Mouse (Mus musculus): ENCODE results near the gene Dpp9. TPM values are rescaled to one million over a fixed set of nuclear protein-coding genes. Genes with fewer than 3 reads are reported as not detected.
A peak's percentile ranks its signal among the peaks of the same experiment; 100 is the strongest.

Dpp9 gene
- polyA plus RNA-seq, 1 experiment from 2014 or later = 41.0 TPM

DNA sequence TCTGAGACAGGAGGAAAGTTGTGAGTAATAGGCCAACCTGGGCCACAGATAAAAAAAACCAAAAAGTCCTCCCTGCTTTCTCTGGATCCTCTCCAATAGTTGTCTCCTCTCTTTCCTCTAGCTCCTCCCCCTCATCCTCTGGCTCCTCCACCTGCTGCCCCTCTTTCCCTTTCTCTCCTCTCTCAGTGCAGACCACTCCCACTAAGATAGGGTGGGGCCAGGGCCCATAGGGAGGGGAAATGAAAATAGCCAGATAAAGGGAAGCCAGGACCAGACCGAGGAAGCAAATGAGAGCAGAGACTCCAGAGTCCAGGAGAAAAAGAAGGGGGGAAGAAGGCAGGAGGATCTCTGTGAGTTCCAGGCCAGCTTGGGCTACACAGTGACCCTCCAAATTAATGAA, 6.2 kb upstream of the Dpp9 start:
- H3K27me3 ChIP-seq = no peaks in the 10 kb centered on the region; the same call in 1 of the 2 replicates
- H3K36me3 ChIP-seq = no peaks in the 10 kb centered on the region
- 52% methylated on average over 1 of the region's 1 CpGs for WGBS
- H3K4me3 ChIP-seq = no peak overlapping the region
- no peak for ATAC-seq (ENCODE audit: low FRiP score, low read depth)
- H3K4me2 ChIP-seq (replicated peaks) = no peak overlapping the region
- H3K27ac ChIP-seq (replicated peaks) = no peak overlapping the region
- H3K9ac ChIP-seq (replicated peaks) = no peak overlapping the region
- no peaks in the 10 kb centered on the region for H3K9me3 ChIP-seq
- H3K4me1 ChIP-seq = no peaks in the 10 kb centered on the region

DNA sequence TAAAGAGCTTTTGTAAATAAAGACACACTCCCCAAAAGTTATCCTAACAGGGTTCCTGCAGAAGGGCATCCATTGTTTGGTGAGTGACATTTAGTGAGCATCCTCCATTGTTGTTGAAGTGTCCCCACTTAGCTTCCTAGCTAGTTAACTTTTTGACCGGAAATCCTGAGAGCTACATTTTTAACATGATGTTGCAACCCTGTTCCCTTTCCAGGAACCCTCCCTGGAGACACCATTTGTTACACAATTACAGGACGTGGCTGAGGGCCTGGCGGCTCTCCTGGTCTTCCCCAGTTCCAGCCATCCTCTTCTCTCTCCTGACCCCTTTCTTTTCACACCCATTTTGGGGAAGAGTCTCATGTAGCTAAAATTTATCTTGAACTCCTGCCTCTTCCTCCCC, 1.1 kb upstream of the Dpp9 start:
- H3K4me2 ChIP-seq (replicated peaks) = no peak overlapping the region

DNA sequence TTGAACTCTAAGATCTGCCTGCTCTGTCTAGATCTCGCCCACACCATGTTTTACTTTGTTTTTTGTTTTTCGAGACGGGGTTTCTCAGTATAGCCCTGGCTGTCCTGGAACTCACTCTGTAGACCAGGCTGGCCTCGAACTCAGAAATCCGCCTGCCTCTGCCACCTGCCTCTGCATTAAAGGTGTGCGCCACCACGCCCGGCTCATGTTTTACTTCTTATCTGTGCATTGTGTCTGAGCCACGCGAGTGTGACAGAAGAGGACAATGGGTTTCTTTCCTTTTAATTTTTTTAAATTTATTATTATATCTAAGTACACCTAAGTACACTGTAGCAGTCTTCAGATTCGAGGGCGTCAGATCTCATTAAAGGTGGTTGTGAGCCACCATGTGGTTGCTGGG, 546 bp upstream of the Dpp9 start:
- H3K36me3 ChIP-seq = no peaks in the 10 kb centered on the region
- WGBS = 43% methylated on average over 12 of the region's 12 CpGs
- peak; percentile 42; the same call in 1 of the 2 replicates for ATAC-seq (ENCODE audit: low FRiP score, low read depth)
- H3K27me3 ChIP-seq = no peaks in the 10 kb centered on the region
- H3K4me3 ChIP-seq = peak overlapping the region; percentile 82
- H3K4me2 ChIP-seq (replicated peaks) = peak overlapping the region; percentile 87
- H3K27ac ChIP-seq (replicated peaks) = peak overlapping the region; percentile 85
- peaks cover 24% of the 10 kb centered on the region for H3K4me1 ChIP-seq
- H3K9me3 ChIP-seq = no peaks in the 10 kb centered on the region
- peak overlapping the region; percentile 46 for H3K9ac ChIP-seq (replicated peaks)

More for the DNA sequence above, 1.1 kb upstream of the Dpp9 start:
- no peak for ATAC-seq (ENCODE audit: low FRiP score, low read depth)
- Histone ChIP-seq H3K9ac (replicated peaks) (no peak overlapping the region), H3K27ac (replicated peaks) (no peak overlapping the region), H3K4me3 (no peak overlapping the region; the same call in 1 of the 2 replicates), H3K36me3 (no peaks in the 10 kb centered on the region), H3K27me3 (no peaks in the 10 kb centered on the region), H3K4me1 (peaks cover 24% of the 10 kb centered on the region), H3K9me3 (no peaks in the 10 kb centered on the region)
- WGBS = 78% methylated on average over 3 of the region's 3 CpGs

GRCm38 (mm10) chr17:56217670-56218069, 1.0 kb downstream of the Dpp9 start:
- no peaks in the 10 kb centered on the region for H3K27me3 ChIP-seq
- 72% methylated on average over 13 of the region's 13 CpGs for WGBS
- H3K27ac ChIP-seq (replicated peaks) = no peak overlapping the region
- no peaks in the 10 kb centered on the region for H3K36me3 ChIP-seq
- peak overlapping the region; percentile 77 for H3K9ac ChIP-seq (replicated peaks)
- H3K4me3 ChIP-seq = peak overlapping the region; percentile 82
- no peaks in the 10 kb centered on the region for H3K9me3 ChIP-seq
- peaks cover 28% of the 10 kb centered on the region for H3K4me1 ChIP-seq
- peak overlapping the region; percentile 87 for H3K4me2 ChIP-seq (replicated peaks)
- ATAC-seq (ENCODE audit: low FRiP score, low read depth) = no peak

DNA sequence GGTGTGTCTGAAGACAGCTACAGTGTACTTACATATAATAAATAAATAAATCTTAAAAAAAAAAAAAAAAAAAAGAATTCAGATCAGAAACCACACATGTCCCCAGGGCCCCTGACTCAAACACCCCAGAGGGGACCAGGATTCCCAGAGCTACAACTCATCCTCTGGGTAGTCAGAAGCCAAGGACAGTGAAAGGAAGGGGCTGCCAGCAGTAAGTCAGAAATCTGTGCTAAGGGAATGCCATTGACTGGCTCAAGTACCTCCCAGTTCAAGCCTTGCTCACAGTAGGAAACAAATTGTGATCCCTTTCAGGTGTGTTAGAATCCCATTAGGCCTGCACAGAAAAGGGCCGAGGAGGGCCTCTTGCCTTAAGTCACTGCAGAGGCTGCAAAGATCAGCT, 4.5 kb downstream of the Dpp9 start:
- no peak for ATAC-seq (ENCODE audit: low FRiP score, low read depth)
- 60% methylated on average over 1 of the region's 1 CpGs for WGBS

DNA sequence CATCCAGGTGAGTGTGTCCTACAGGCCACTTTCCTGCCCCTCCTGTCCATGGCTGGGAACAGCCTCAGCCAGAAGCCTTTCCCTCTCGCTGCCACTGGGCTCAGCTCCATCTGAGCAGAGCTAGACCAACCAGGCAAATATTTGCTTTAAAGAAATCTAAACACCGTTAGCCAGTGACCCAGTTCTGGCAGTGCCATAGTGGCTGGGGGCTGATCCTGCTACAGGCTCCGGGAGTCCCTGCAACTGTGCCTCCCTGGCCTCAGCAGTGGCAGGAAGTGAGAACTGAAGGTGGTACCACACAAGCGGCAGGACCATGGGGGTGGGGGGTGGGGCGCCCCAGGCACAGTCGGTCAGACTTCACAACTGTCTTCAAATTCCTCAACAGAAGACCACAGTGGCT, 6.0 kb downstream of the Dpp9 start:
- Histone ChIP-seq H3K36me3 (peaks cover 48% of the 10 kb centered on the region), H3K27ac (replicated peaks) (no peak overlapping the region), H3K9ac (replicated peaks) (no peak overlapping the region), H3K4me1 (peaks cover 23% of the 10 kb centered on the region), H3K4me2 (replicated peaks) (no peak overlapping the region), H3K27me3 (no peaks in the 10 kb centered on the region), H3K9me3 (no peaks in the 10 kb centered on the region), H3K4me3 (no peak overlapping the region)
- 84% methylated on average over 6 of the region's 6 CpGs for WGBS
- no peak for ATAC-seq (ENCODE audit: low FRiP score, low read depth)

More for the DNA sequence above, 4.5 kb downstream of the Dpp9 start:
- Histone ChIP-seq H3K36me3 (peaks cover 32% of the 10 kb centered on the region), H3K27me3 (no peaks in the 10 kb centered on the region), H3K27ac (replicated peaks) (no peak overlapping the region), H3K4me1 (peaks cover 28% of the 10 kb centered on the region), H3K9ac (replicated peaks) (no peak overlapping the region), H3K4me3 (no peak overlapping the region), H3K9me3 (no peaks in the 10 kb centered on the region), H3K4me2 (replicated peaks) (no peak overlapping the region)

DNA sequence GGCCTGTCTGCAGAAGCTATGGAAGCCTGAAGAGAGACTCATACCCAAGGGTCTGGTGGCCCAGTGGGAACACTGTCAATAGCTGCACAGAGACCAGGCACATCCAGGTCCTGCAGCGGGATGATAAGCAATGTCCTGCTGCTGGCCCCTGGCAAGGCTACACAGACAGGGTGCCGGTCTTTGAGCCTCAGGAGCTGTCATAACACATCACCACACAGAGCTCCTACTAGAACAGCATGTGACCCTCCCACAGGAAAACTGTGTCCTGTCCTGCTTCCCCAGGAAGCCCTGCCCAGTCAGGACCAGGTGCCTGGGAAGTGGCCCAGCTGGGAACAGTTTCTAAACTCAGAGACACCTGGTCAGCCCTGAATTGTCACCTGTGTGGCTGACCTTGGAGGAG, 7.6 kb downstream of the Dpp9 start:
- no peak overlapping the region for H3K4me2 ChIP-seq (replicated peaks)
- peaks cover 64% of the 10 kb centered on the region for H3K36me3 ChIP-seq
- no peak overlapping the region for H3K27ac ChIP-seq (replicated peaks)
- no peak for ATAC-seq (ENCODE audit: low FRiP score, low read depth)
- no peak overlapping the region for H3K9ac ChIP-seq (replicated peaks)
- no peaks in the 10 kb centered on the region for H3K9me3 ChIP-seq
- 96% methylated on average over 2 of the region's 2 CpGs for WGBS
- H3K4me3 ChIP-seq = no peak overlapping the region
- peaks cover 7% of the 10 kb centered on the region; the same call in 1 of the 2 replicates for H3K4me1 ChIP-seq
- no peaks in the 10 kb centered on the region for H3K27me3 ChIP-seq

- Histone ChIP-seq H3K4me3 (no peak overlapping the region), H3K36me3 (peaks cover 86% of the 10 kb centered on the region), H3K27ac (replicated peaks) (no peak overlapping the region), H3K4me1 (peaks cover 4% of the 10 kb centered on the region; the same call in 1 of the 2 replicates), H3K9me3 (no peaks in the 10 kb centered on the region), H3K9ac (replicated peaks) (no peak overlapping the region), H3K4me2 (replicated peaks) (no peak overlapping the region), H3K27me3 (no peaks in the 10 kb centered on the region)
- WGBS = 97% methylated on average over 3 of the region's 3 CpGs
- no peak for ATAC-seq (ENCODE audit: low FRiP score, low read depth)
Observed at GRCm38 (mm10) chr17:56208821-56209220, 9.9 kb downstream of the Dpp9 start.

DNA sequence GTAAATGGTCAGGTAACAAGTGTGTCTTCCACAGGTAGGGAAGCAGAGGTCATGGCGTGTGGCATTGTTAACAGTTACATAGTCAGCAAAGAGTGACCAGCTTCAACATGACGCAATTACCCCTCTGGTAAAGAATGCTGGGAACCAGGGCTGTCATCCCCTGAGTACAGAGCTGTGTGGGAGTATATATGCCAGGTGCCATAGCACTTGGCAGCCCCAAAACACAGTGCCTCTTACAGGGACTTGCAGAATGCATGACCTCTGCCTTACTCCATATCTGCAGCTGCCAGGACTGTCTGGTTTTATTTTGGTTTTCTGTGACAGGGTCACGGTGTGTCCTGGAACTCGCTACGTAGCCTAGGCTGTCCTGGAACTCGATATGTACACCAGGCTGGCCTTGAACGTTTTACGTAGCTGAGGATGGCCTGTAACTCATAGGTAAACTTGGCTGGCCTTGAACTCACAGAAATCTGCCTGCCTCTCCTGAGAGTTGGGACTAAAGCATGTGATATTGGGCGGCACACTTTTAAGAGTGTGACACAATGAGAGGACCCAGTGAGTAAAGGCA, 10.7 kb downstream of the Dpp9 start:
- H3K4me1 ChIP-seq = peaks cover 3% of the 10 kb centered on the region; the same call in 1 of the 2 replicates
- H3K4me2 ChIP-seq (replicated peaks) = no peak overlapping the region
- H3K9ac ChIP-seq (replicated peaks) = no peak overlapping the region
- ATAC-seq (ENCODE audit: low FRiP score, low read depth) = no peak
- H3K27ac ChIP-seq (replicated peaks) = no peak overlapping the region
- H3K36me3 ChIP-seq = peaks cover 94% of the 10 kb centered on the region
- H3K27me3 ChIP-seq = no peaks in the 10 kb centered on the region
- WGBS = 93% methylated on average over 9 of the region's 9 CpGs
- H3K9me3 ChIP-seq = no peaks in the 10 kb centered on the region
- H3K4me3 ChIP-seq = no peak overlapping the region

DNA sequence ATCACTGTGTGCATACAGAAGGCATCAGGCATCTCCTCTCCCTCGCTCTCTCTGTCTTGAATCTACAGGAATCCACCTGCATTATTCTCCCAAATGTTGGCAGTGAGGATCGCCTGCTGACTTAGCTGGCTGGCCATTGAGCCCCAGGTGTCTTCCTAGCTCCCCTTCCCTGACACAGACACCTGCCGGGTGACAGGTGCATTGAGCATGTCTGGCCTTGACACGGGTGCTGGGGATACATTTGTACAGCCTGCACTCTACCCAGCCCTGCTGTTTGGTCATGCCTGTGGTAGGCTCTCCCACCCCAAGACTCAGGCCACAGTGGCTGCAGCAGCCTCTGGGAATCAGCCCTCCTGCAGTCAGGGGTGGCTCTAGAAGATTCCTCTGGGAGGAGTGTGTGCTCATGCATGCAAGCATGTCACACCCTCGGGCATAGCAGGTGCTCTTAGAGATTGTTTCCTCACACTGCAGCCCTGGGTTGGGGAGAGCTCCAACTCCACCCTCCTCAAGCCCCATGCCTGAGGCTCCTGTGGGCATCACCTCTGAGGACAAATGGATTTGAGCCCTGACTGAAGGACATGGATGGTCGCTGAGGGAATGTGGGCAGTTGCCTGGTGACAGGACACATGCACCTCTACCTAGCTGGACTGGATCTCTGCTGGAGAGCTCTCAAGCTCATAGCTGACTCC, 11.6 kb downstream of the Dpp9 start:
- Histone ChIP-seq H3K9me3 (no peaks in the 10 kb centered on the region), H3K27me3 (no peaks in the 10 kb centered on the region), H3K4me1 (no peaks in the 10 kb centered on the region), H3K4me3 (no peak overlapping the region), H3K27ac (replicated peaks) (no peak overlapping the region), H3K9ac (replicated peaks) (no peak overlapping the region), H3K36me3 (peaks cover 100% of the 10 kb centered on the region), H3K4me2 (replicated peaks) (no peak overlapping the region)
- WGBS = 89% methylated on average over 6 of the region's 6 CpGs
- no peak for ATAC-seq (ENCODE audit: low FRiP score, low read depth)

DNA sequence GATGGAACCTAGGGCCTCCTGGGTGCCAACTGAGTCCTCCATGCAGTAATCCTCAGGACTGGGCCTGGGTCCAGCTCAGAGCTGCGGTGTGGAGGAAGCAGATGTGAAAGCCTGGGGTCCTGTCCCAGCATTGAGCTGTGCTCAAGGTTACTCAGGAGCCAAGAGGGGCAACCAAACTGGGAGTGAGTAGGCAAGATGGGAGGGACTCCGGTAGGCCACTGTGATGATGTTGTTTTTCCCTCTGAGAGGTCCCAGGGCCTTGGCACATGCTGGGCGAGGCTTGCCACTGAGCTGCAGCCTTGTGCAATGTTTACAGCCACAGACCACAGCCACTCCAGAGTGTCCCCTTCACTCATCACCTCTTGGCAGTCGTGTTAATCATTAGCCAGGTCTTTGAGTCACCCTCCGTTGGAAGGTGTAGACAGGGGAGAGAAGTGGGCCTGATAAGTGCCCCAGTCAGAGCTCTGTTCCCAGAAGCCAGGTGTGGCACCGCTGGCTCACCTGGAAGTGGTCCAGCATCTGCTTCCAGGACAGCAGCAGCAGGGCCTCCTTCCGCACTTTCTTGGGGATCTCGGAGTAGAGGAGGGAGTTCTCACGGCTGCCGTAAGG, 12.3 kb downstream of the Dpp9 start:
- Histone ChIP-seq H3K4me3 (no peak overlapping the region), H3K4me1 (no peaks in the 10 kb centered on the region), H3K27ac (replicated peaks) (no peak overlapping the region), H3K9me3 (no peaks in the 10 kb centered on the region), H3K36me3 (peaks cover 100% of the 10 kb centered on the region), H3K9ac (replicated peaks) (no peak overlapping the region), H3K27me3 (no peaks in the 10 kb centered on the region), H3K4me2 (replicated peaks) (no peak overlapping the region)
- 89% methylated on average over 10 of the region's 10 CpGs for WGBS
- no peak for ATAC-seq (ENCODE audit: low FRiP score, low read depth)

GRCm38 (mm10) chr17:56203729-56204128, 15.0 kb downstream of the Dpp9 start:
- no peaks in the 10 kb centered on the region for H3K4me1 ChIP-seq
- no peaks in the 10 kb centered on the region for H3K27me3 ChIP-seq
- H3K27ac ChIP-seq (replicated peaks) = no peak overlapping the region
- H3K9me3 ChIP-seq = no peaks in the 10 kb centered on the region
- ATAC-seq (ENCODE audit: low FRiP score, low read depth) = no peak
- H3K4me2 ChIP-seq (replicated peaks) = no peak overlapping the region
- H3K4me3 ChIP-seq = no peak overlapping the region
- H3K36me3 ChIP-seq = peaks cover 93% of the 10 kb centered on the region
- 69% methylated on average over 3 of the region's 3 CpGs for WGBS
- no peak overlapping the region for H3K9ac ChIP-seq (replicated peaks)

All from midbrain, embryonic 12.5 days (tissue).